Mouse (Mus musculus) lung, postnatal 0 days (tissue): ENCODE measurements around the gene Gabbr2.

ENCODE experiments used
- CTCF ChIP-seq: IDR thresholded peaks from 2 replicates; pipeline ENCODE4 v1.5.1; 2016; ENCODE audit warnings: antibody characterized with exemption, mild to moderate bottlenecking
- EP300 ChIP-seq: IDR thresholded peaks from 2 replicates; pipeline ENCODE4 v1.6.1; 2016; ENCODE audit warnings: antibody characterized with exemption, mild to moderate bottlenecking, control low read depth

- no peak for TF ChIP-seq CTCF
- TF ChIP-seq EP300, result no peak
Measured at GRCm38 (mm10) chr4:46703146-46703545, 288.5 kb downstream of the Gabbr2 start.
